Mouse (Mus musculus) heart, embryonic 10.5 days (tissue): ENCODE data around the gene Hrk. TPM values are rescaled to one million over a fixed set of nuclear protein-coding genes. Genes with fewer than 3 reads are reported as not detected.

Experiments used
- DNase-seq: peaks from one replicate; pipeline ENCODE4 v3.0.0-alpha.2; 2017; ENCODE audit warnings: low spot score
- H3K27ac ChIP-seq: fragments of 300-500 bp; sonication (generic); 2 replicates; pipeline ENCODE4 v1.5.1; 2016; ENCODE audit warnings: mild to moderate bottlenecking
- H3K27me3 ChIP-seq: fragments of 300-500 bp; sonication (generic); 2 replicates; pipeline ENCODE4 v1.6.1; 2016; ENCODE audit warnings: mild to moderate bottlenecking; ENCODE audit not compliant: poor library complexity, insufficient read depth, severe bottlenecking
- H3K36me3 ChIP-seq: fragments of 300-500 bp; sonication (generic); 2 replicates; pipeline ENCODE4 v1.6.1; 2016; ENCODE audit warnings: mild to moderate bottlenecking, moderate library complexity
- H3K4me1 ChIP-seq: fragments of 300-500 bp; sonication (generic); 2 replicates; pipeline ENCODE4 v1.6.1; 2016; ENCODE audit warnings: mild to moderate bottlenecking
- H3K4me3 ChIP-seq: fragments of 300-500 bp; sonication (generic); 2 replicates; pipeline ENCODE4 v1.5.1; 2016; ENCODE audit warnings: mild to moderate bottlenecking, moderate library complexity
- H3K9me3 ChIP-seq: fragments of 300-500 bp; sonication (generic); 2 replicates; pipeline ENCODE4 v1.6.1; 2016; ENCODE audit warnings: mild to moderate bottlenecking, moderate library complexity
- WGBS: fragments of 180-500 bp; shearing (Covaris S2); methylation state at CpG from one replicate; pipeline ENCODE4 v1.1.7; 2016; 5-methylcytosine and 5-hydroxymethylcytosine counted together
- polyA plus RNA-seq: library from polyadenylated mRNA; unstranded; fragments of >200 nt; fragmentation: Nextera tagmentation; extraction: Ambion mirVana; gene quantifications from 2 replicates; pipeline ENCODE4 v1.2.1, GENCODE M21; 2016

Hrk gene
- polyA plus RNA-seq, 1 experiment from 2014 or later, result not detected

DNA sequence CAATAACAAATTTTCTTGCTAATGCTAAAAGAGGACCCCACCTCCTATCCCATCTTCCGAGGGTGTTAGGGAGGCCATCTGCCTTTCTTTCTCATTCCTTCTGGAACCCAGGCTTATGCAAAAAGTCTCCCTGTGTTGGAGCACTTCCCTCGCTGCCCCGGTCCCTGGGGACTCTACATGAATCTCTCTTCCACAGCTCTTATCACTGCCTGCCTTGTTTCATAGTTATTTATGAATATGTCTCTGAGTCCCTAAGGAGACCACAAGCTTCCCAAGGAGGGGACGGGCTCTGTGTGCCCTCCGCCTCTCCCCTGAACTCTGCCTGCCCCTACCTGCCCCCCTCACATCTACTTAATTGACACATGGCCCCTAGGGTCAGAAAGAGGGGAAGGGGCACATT, 35.2 kb downstream of the Hrk start:
- Histone ChIP-seq H3K36me3 (no peaks in the 10 kb centered on the region), H3K4me3 (no peak overlapping the region), H3K9me3 (no peaks in the 10 kb centered on the region), H3K4me1 (peaks cover 7% of the 10 kb centered on the region; the same call in 1 of the 2 replicates), H3K27ac (no peak overlapping the region), H3K27me3 (peaks cover 18% of the 10 kb centered on the region; the same call in 1 of the 2 replicates)
- 65% methylated on average over 5 of the region's 5 CpGs for WGBS
- no peak for DNase-seq

DNA sequence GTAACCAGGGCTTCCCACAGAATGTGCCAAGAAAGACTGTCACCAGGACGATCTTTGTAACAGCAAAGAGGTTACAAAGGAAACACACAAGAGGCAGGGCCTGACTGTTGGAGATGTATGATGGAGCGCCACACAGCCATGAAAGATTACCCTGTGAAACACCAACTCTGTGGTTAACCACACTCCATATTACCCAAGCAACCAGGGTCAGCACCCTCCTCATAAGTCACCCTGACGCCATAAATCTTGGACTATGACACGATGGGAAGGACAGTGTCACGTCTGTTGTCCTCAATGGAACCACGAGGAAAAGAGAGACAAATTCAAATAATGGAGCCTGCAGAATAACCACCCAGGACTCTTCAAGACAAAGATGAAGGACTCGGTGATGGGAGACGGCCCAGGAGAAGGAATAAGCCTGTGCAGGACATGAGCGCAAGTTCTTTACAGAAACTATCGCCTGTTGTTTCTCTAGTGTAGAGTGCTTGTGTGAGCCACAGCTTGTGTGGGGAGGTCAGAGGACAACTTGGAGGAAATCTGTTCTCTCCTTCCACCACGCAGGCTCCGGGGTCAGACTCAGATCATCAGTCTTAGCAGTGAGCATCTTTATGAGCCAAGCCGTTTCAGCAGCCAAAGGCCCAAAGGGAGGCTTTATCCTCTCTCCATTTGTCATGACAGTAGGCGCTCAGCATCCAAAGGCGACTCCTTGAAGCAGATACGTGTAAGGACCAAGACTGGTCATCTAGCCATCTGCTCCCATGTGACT, 40.4 kb downstream of the Hrk start:
- no peaks in the 10 kb centered on the region for H3K9me3 ChIP-seq
- H3K4me3 ChIP-seq, result no peak overlapping the region
- 83% methylated on average over 16 of the region's 16 CpGs for WGBS
- peaks cover 4% of the 10 kb centered on the region; the same call in 1 of the 2 replicates for H3K27me3 ChIP-seq
- H3K36me3 ChIP-seq, result no peaks in the 10 kb centered on the region
- H3K4me1 ChIP-seq, result peaks cover 7% of the 10 kb centered on the region; the same call in 1 of the 2 replicates
- no peak overlapping the region for H3K27ac ChIP-seq
- no peak for DNase-seq

GRCm38 (mm10) chr5:118205852-118206251, 41.4 kb downstream of the Hrk start:
- Histone ChIP-seq H3K27ac (no peak overlapping the region), H3K9me3 (no peaks in the 10 kb centered on the region), H3K4me1 (peaks cover 7% of the 10 kb centered on the region; the same call in 1 of the 2 replicates), H3K27me3 (no peaks in the 10 kb centered on the region), H3K36me3 (no peaks in the 10 kb centered on the region), H3K4me3 (no peak overlapping the region)
- 73% methylated on average over 8 of the region's 8 CpGs for WGBS
- no peak for DNase-seq

- DNase-seq, result no peak
- peaks cover 17% of the 10 kb centered on the region for H3K4me1 ChIP-seq
- 0 out of 2 replicates have a peak, but pooled peaks cover 3% of the 10 kb centered on the region for H3K36me3 ChIP-seq
- no peak overlapping the region for H3K27ac ChIP-seq
- 20% methylated on average over 5 of the region's 5 CpGs for WGBS
- H3K27me3 ChIP-seq, result peaks cover 10% of the 10 kb centered on the region; the same call in 1 of the 2 replicates
- H3K4me3 ChIP-seq, result peak overlapping the region; percentile 57
- no peaks in the 10 kb centered on the region for H3K9me3 ChIP-seq
Measured at GRCm38 (mm10) chr5:118214012-118214411, 49.6 kb downstream of the Hrk start.

DNA sequence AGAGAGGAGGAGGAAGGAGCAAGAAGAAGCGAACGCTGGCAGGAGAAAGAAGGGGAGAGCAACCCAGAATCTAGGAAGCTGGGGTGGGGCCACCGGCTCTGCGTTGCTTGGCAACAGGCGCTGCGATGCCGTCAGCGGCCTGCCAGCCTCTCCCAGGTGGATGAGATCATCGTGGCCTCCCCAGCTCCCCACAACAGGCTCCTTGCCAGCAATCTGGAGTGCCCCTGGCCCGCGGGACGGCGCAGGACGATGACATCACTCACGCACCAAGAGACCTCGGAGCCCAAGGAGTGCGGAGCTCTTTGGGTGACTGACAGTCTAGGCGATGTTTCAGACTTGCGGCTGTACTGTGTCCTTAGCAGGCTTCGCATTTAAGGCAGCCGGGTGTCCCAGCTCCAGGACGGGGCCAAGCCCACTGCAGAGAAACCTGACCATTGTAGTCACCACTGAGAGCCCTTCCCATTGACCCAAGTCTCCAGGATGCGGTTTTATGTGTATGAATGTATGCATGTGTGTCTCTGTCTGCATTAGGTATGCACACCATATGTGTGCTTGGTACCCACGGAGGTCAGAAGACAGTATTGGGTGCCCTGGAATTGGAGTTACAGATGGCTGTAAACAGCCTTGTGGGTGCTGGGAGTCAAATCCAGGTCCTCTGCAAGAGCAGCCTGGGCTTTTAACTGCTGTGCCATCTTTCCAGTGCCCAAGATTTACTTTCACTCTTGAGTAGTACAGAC, 50.1 kb downstream of the Hrk start:
- H3K27me3 ChIP-seq, result peaks cover 10% of the 10 kb centered on the region; the same call in 1 of the 2 replicates
- 10% methylated on average over 24 of the region's 24 CpGs for WGBS
- H3K4me3 ChIP-seq, result peak overlapping the region; percentile 57
- peak overlapping the region; percentile 62 for H3K27ac ChIP-seq
- H3K9me3 ChIP-seq, result no peaks in the 10 kb centered on the region
- H3K4me1 ChIP-seq, result peaks cover 17% of the 10 kb centered on the region
- peak; percentile 81 for DNase-seq
- 0 out of 2 replicates have a peak, but pooled peaks cover 3% of the 10 kb centered on the region for H3K36me3 ChIP-seq

- Histone ChIP-seq H3K4me3 (no peak overlapping the region), H3K27me3 (peaks cover 10% of the 10 kb centered on the region; the same call in 1 of the 2 replicates), H3K9me3 (no peaks in the 10 kb centered on the region), H3K27ac (no peak overlapping the region), H3K4me1 (peaks cover 17% of the 10 kb centered on the region), H3K36me3 (0 out of 2 replicates have a peak, but pooled peaks cover 3% of the 10 kb centered on the region)
- 65% methylated on average over 6 of the region's 6 CpGs for WGBS
- DNase-seq, result no peak
Measured at GRCm38 (mm10) chr5:118217410-118217809, 53.0 kb downstream of the Hrk start.

DNA sequence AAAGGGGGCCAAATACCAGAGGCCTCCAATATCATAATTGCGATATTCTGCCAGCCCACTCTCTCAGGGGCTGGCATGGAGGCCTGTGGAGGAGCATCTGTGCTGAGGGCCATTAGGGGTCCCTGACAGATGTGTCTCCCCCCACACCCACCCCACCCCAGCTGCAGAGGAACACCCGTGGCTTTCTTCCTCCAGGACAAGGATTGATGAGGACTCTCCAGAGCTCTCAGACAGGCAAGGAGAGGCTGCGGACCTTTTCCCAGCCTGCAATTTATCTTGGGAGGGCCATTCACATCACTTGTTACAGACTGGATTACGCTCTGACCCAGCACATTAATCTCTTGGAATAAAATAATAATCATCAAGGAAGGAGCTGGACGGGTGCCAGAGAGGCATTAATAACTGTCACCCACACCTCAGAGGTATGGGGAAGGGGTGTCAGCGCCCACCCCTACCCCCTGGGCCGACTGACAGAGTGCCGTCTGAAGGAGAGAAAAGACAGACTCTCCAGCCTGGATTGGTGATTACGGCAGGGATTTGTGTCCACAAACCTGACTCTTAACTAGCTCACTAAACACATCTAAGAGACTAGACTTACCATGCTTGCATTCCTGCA, 58.8 kb downstream of the Hrk start:
- 61% methylated on average over 9 of the region's 9 CpGs for WGBS

DNA sequence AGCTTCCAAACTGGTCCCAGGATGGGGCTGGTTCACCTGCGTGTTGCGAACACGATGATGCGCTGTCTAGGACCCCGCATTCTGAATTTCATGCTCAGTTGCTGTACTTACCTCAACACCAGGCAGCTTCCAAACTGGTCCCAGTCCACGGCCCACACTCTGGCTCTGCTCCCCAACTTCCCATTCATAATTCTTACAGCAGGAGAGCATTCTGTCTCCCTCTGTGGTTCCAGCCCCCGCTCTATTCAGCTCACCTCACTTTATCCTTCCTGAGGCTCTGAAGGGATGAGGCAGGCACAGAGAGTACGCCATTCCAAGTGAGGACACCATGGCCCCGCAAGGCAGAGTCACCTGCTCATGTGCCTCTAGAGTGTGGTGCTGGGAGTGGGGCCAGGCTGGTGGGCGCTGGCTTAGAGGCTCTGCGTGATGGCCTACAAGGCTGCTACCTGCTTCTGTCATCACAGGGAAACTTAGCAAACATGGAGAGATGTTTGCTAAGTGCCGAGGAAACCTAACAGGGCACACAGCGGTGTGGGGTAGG, 65.7 kb downstream of the Hrk start:
- 88% methylated on average over 13 of the region's 13 CpGs for WGBS
- H3K27ac ChIP-seq, result no peak overlapping the region
- no peaks in the 10 kb centered on the region for H3K27me3 ChIP-seq
- H3K4me1 ChIP-seq, result no peaks in the 10 kb centered on the region
- no peaks in the 10 kb centered on the region for H3K9me3 ChIP-seq
- H3K36me3 ChIP-seq, result peaks cover 23% of the 10 kb centered on the region
- no peak overlapping the region for H3K4me3 ChIP-seq
- DNase-seq, result no peak

More for the DNA sequence above, 58.8 kb downstream of the Hrk start:
- Histone ChIP-seq H3K4me1 (no peaks in the 10 kb centered on the region), H3K4me3 (no peak overlapping the region), H3K27me3 (no peaks in the 10 kb centered on the region), H3K36me3 (peaks cover 11% of the 10 kb centered on the region), H3K9me3 (no peaks in the 10 kb centered on the region), H3K27ac (no peak overlapping the region)
- DNase-seq, result no peak

GRCm38 (mm10) chr5:118236891-118237290, 72.4 kb downstream of the Hrk start:
- no peak overlapping the region for H3K4me3 ChIP-seq
- no peaks in the 10 kb centered on the region for H3K9me3 ChIP-seq
- no peaks in the 10 kb centered on the region; the same call in 1 of the 2 replicates for H3K4me1 ChIP-seq
- peaks cover 26% of the 10 kb centered on the region; the same call in 1 of the 2 replicates for H3K36me3 ChIP-seq
- H3K27ac ChIP-seq, result no peak overlapping the region
- WGBS, result 78% methylated on average over 12 of the region's 12 CpGs
- H3K27me3 ChIP-seq, result no peaks in the 10 kb centered on the region
- no peak for DNase-seq

Other genes starting within 250 kb of the Hrk start
- 72.2 and 73.5 TPM in 2 replicates for gene Fbxo21, start 187.9 kb upstream of the Hrk start, polyA plus RNA-seq
- gene Tesc, start 136.9 kb upstream of the Hrk start, polyA plus RNA-seq, result 10.0 and 19.0 TPM in 2 replicates
- gene Fbxw8, start 9.2 kb upstream of the Hrk start, polyA plus RNA-seq, result 29.4 and 31.2 TPM in 2 replicates
- gene Rnft2, start 80.5 kb downstream of the Hrk start, polyA plus RNA-seq, result 2.3 and 3.7 TPM in 2 replicates
- 7.5 and 9.3 TPM in 2 replicates for gene 2410131K14Rik, start 80.6 kb downstream of the Hrk start, polyA plus RNA-seq